10 mouse cellular contexts compared by ENCODE assay signal in genomic region chr12:112369581-112370371, GRCm38 (mm10).
A peak's percentile ranks its signal among the peaks of the same experiment; 100 is the strongest.
DNase-seq lines count a peak whose midpoint lies in the region; ATAC-seq lines count a peak whose summit lies in the region.
"Had no signal": no experiment of that assay in that cellular context is flagged by ENCODE, and none has a peak within 500 bp of the region (broad histone marks: within the 10 kb centered on the region; RNA-seq: fewer than 3 reads in every experiment).

No protein-coding gene starts in this region.

- intact Hi-C loops in left cerebral cortex, postnatal 4 days (cut with DNase I) = no loop called here
- intact Hi-C loops in left cerebral cortex, postnatal 25 days (cut with DNase I) = no loop called here

- no peak for ATAC-seq in cerebellum, adult (ENCODE audit: insufficient number of reproducible peaks, low FRiP score, low TSS enrichment)
- ATAC-seq: forebrain, embryonic 15.5 days had no signal

- DNase-seq in cerebellum, adult 11 months = peak; percentile 24
- peak; percentile 72 for DNase-seq in left cerebral cortex, postnatal 4 days
- DNase-seq in left cerebral cortex, postnatal 25 days (ENCODE audit: low spot score in 2 of 2) = no peak
- peak; percentile 17 for DNase-seq in kidney, adult 11 months
- DNase-seq in kidney, postnatal 36 days = peak; percentile 44 to 60
- no peak for DNase-seq in layer of hippocampus, postnatal 36 days
- DNase-seq in gastrocnemius, postnatal 25 days = no peak
- DNase-seq: gastrocnemius, postnatal 36 days had no signal

Comparison
In these comparisons a context has a peak if more than half of its experiments do, and no peak if none do; other contexts are left out.
1. DNase-seq: peak in cerebellum, adult 11 months (single experiment), left cerebral cortex, postnatal 4 days (single experiment), kidney, adult 11 months (single experiment) and kidney, postnatal 36 days (2 of 2); none in left cerebral cortex, postnatal 25 days (0 of 2), layer of hippocampus, postnatal 36 days (0 of 2) and gastrocnemius, postnatal 25 days (single experiment).